Mouse (Mus musculus) midbrain, embryonic 14.5 days (tissue): ENCODE data around the gene Tenm3. TPM values are rescaled to one million over a fixed set of nuclear protein-coding genes. Genes with fewer than 3 reads are reported as not detected.

Experiments
- ATAC-seq: fragments of 200-750 bp; cut with Nextera tagmentation; 2 replicates; pipeline ENCODE4 v1.8.0; 2017; ENCODE audit warnings: moderate number of reproducible peaks, moderate library complexity; ENCODE audit not compliant: low FRiP score, low TSS enrichment
- DNase-seq: peaks from one replicate; pipeline ENCODE4 v3.0.0-alpha.2; 2015
- H3K27ac ChIP-seq: fragments of 300-500 bp; sonication (generic); replicated peaks from 2 replicates; pipeline ENCODE4 v1.5.1; 2014; ENCODE audit warnings: mild to moderate bottlenecking, low read depth, low read length, moderate library complexity
- H3K27me3 ChIP-seq: fragments of 300-500 bp; sonication (generic); 2 replicates; pipeline ENCODE4 v1.6.1; 2014; ENCODE audit warnings: low read length, control low read depth, mixed read lengths; ENCODE audit not compliant: control insufficient read depth, insufficient read depth
- H3K36me3 ChIP-seq: fragments of 300-500 bp; sonication (generic); 2 replicates; pipeline ENCODE4 v1.6.1; 2014; ENCODE audit warnings: low read length, control low read depth; ENCODE audit not compliant: control insufficient read depth, insufficient read depth
- H3K4me1 ChIP-seq: fragments of 300-500 bp; sonication (generic); 2 replicates; pipeline ENCODE4 v1.6.1; 2014; ENCODE audit warnings: mild to moderate bottlenecking, antibody characterized with exemption, low read length, control low read depth; ENCODE audit not compliant: control insufficient read depth, insufficient read depth
- H3K4me2 ChIP-seq: fragments of 300-500 bp; sonication (generic); 2 replicates; pipeline ENCODE4 v1.6.1; 2014; ENCODE audit warnings: mild to moderate bottlenecking, low read length, moderate library complexity
- H3K4me3 ChIP-seq: fragments of 300-500 bp; sonication (generic); replicated peaks from 2 replicates; pipeline ENCODE4 v1.5.1; 2014; ENCODE audit warnings: low read depth, low read length
- H3K9ac ChIP-seq: fragments of 300-500 bp; sonication (generic); replicated peaks from 2 replicates; pipeline ENCODE4 v1.6.1; 2014; ENCODE audit warnings: mild to moderate bottlenecking, low read length, moderate library complexity
- H3K9me3 ChIP-seq: fragments of 300-500 bp; sonication (generic); 2 replicates; pipeline ENCODE4 v1.6.1; 2016; ENCODE audit warnings: low read length, control low read depth, mixed read lengths; ENCODE audit not compliant: control insufficient read depth
- WGBS: fragments of 180-500 bp; shearing (Covaris S2); extraction: QIAGEN DNeasy Blood & Tissue Kit; methylation state at CpG from one replicate; pipeline ENCODE4 v1.1.7; 2014; 5-methylcytosine and 5-hydroxymethylcytosine counted together
- polyA plus RNA-seq: library from polyadenylated mRNA; unstranded; fragments of >200 nt; fragmentation: Nextera tagmentation; extraction: Ambion mirVana; gene quantifications from 2 replicates; pipeline ENCODE4 v1.2.1, GENCODE M21; 2014

Gene Tenm3
- polyA plus RNA-seq, 1 experiment from 2014 or later, result 61.6 TPM

- Histone ChIP-seq H3K27ac (no peak overlapping the region), H3K9me3 (no peaks in the 10 kb centered on the region), H3K36me3 (no peaks in the 10 kb centered on the region), H3K9ac (no peak overlapping the region), H3K27me3 (no peaks in the 10 kb centered on the region), H3K4me1 (no peaks in the 10 kb centered on the region), H3K4me3 (no peak overlapping the region), H3K4me2 (no peak overlapping the region)
- ATAC-seq (no peak), DNase-seq (no peak)
- WGBS, result 78% methylated on average over 21 of the region's 21 CpGs
Observed at GRCm38 (mm10) chr8:48728833-48729690, 114.7 kb downstream of the Tenm3 start.

DNA sequence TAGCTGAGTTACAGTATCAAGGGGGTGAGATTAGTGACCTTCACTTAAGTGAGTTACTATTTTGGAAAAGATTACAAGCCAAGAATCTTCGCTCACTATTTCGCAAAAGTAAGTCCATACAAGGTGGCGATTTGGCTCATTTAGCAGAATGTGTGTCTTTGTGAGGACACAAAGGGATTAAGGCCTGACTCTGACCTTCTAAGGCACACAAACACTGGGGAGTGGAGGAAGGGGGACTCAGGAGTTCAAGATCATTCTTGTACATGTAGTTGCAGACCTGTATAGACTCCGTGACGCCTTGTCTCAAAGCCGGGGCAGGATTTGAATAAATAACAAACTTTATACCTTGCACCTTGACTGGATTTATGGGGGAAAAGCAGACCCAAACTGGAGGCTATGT is 115.7 kb downstream of the Tenm3 start:
- Histone ChIP-seq H3K4me1 (no peaks in the 10 kb centered on the region), H3K4me3 (no peak overlapping the region), H3K27ac (no peak overlapping the region), H3K27me3 (no peaks in the 10 kb centered on the region), H3K9me3 (no peaks in the 10 kb centered on the region), H3K9ac (no peak overlapping the region), H3K36me3 (no peaks in the 10 kb centered on the region), H3K4me2 (no peak overlapping the region)
- WGBS, result 91% methylated on average over 6 of the region's 6 CpGs
- DNase-seq, result no peak
- no peak for ATAC-seq

GRCm38 (mm10) chr8:48722744-48723143 is 121.0 kb downstream of the Tenm3 start:
- DNase-seq (peak; percentile 47), ATAC-seq (peak; percentile 37; the same call in 1 of the 2 replicates)
- Histone ChIP-seq H3K27ac (0 out of 2 replicates have a peak overlapping the region, but pooled peaks have one; percentile 2), H3K4me2 (no peak overlapping the region), H3K4me3 (no peak overlapping the region), H3K4me1 (no peaks in the 10 kb centered on the region), H3K9ac (no peak overlapping the region), H3K27me3 (no peaks in the 10 kb centered on the region), H3K36me3 (no peaks in the 10 kb centered on the region), H3K9me3 (no peaks in the 10 kb centered on the region)
- 20% methylated on average over 14 of the region's 14 CpGs for WGBS

GRCm38 (mm10) chr8:48722318-48722717 is 121.4 kb downstream of the Tenm3 start:
- H3K27me3 ChIP-seq, result no peaks in the 10 kb centered on the region
- no peaks in the 10 kb centered on the region for H3K9me3 ChIP-seq
- no peak overlapping the region for H3K4me3 ChIP-seq
- WGBS, result 83% methylated on average over 7 of the region's 7 CpGs
- ATAC-seq (no peak), DNase-seq (peak; percentile 22)
- H3K36me3 ChIP-seq, result no peaks in the 10 kb centered on the region
- no peak overlapping the region for H3K9ac ChIP-seq
- H3K27ac ChIP-seq, result 0 out of 2 replicates have a peak overlapping the region, but pooled peaks have one; percentile 2
- no peak overlapping the region for H3K4me2 ChIP-seq
- no peaks in the 10 kb centered on the region for H3K4me1 ChIP-seq

DNA sequence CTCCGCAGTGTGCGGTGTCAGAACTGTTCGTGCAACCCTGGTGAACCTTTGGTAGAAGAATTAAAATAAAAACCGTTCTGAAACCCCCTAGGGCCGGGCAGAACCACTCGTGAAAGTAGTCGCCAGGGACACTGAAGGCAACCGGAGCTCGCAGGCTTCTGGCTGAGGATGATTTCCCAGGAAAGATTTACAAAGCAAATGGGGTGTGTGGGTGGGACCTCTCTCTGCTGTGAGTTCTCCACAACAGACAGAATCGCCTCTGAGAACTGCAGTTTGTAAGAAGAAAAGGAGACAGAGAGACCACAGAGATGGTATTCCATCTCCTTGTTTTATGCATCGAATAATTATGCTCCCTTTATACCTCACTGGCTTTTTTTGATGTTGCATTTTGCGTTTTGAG is 122.4 kb downstream of the Tenm3 start:
- ATAC-seq (no peak), DNase-seq (no peak)
- no peaks in the 10 kb centered on the region for H3K9me3 ChIP-seq
- no peaks in the 10 kb centered on the region for H3K36me3 ChIP-seq
- H3K27ac ChIP-seq, result no peak overlapping the region
- H3K9ac ChIP-seq, result no peak overlapping the region
- WGBS, result 94% methylated on average over 12 of the region's 12 CpGs
- H3K27me3 ChIP-seq, result no peaks in the 10 kb centered on the region
- no peak overlapping the region for H3K4me3 ChIP-seq
- no peak overlapping the region for H3K4me2 ChIP-seq
- no peaks in the 10 kb centered on the region for H3K4me1 ChIP-seq

- Histone ChIP-seq H3K4me1 (no peaks in the 10 kb centered on the region), H3K27me3 (no peaks in the 10 kb centered on the region), H3K4me3 (no peak overlapping the region), H3K4me2 (no peak overlapping the region), H3K27ac (no peak overlapping the region), H3K9me3 (no peaks in the 10 kb centered on the region), H3K36me3 (no peaks in the 10 kb centered on the region), H3K9ac (no peak overlapping the region)
- ATAC-seq (no peak), DNase-seq (peak; percentile 29)
- WGBS, result 60% methylated on average over 9 of the region's 9 CpGs
Observed at GRCm38 (mm10) chr8:48715616-48716015, 128.1 kb downstream of the Tenm3 start.

DNA sequence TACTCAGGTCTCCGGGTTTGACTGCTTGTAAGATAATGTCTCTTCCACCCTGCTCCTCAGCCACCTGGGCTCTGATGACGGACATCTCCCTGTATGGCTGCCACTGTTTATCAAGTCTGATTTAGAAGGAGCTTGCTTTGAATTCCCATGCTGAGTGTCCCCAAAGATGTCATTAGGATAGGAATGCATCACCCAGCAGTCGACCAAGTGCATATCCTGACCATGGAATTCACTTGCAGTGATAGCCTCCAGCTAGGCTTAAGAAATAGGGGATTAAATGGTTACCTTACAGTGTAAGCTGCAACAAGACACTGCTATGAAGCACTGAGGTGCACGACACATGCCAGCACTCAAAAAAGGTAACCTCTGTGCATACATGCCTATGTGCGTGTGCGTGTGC is 137.1 kb downstream of the Tenm3 start:
- no peak overlapping the region for H3K4me3 ChIP-seq
- H3K27ac ChIP-seq, result no peak overlapping the region
- H3K4me1 ChIP-seq, result no peaks in the 10 kb centered on the region
- H3K27me3 ChIP-seq, result no peaks in the 10 kb centered on the region
- H3K4me2 ChIP-seq, result no peak overlapping the region
- no peak overlapping the region for H3K9ac ChIP-seq
- peak; percentile 18 for DNase-seq
- no peak for ATAC-seq
- no peaks in the 10 kb centered on the region for H3K9me3 ChIP-seq
- WGBS, result 77% methylated on average over 6 of the region's 6 CpGs
- no peaks in the 10 kb centered on the region for H3K36me3 ChIP-seq

- no peaks in the 10 kb centered on the region for H3K9me3 ChIP-seq
- no peak overlapping the region for H3K27ac ChIP-seq
- H3K4me1 ChIP-seq, result no peaks in the 10 kb centered on the region
- ATAC-seq (no peak), DNase-seq (no peak)
- H3K9ac ChIP-seq, result no peak overlapping the region
- H3K27me3 ChIP-seq, result no peaks in the 10 kb centered on the region
- no peaks in the 10 kb centered on the region for H3K36me3 ChIP-seq
- no peak overlapping the region for H3K4me3 ChIP-seq
- no peak overlapping the region for H3K4me2 ChIP-seq
- 95% methylated on average over 10 of the region's 10 CpGs for whole genome bisulfite sequencing
Observed at GRCm38 (mm10) chr8:48704885-48705515, 138.8 kb downstream of the Tenm3 start.

- Histone ChIP-seq H3K36me3 (no peaks in the 10 kb centered on the region), H3K9ac (no peak overlapping the region), H3K27ac (no peak overlapping the region), H3K9me3 (no peaks in the 10 kb centered on the region), H3K4me1 (no peaks in the 10 kb centered on the region), H3K27me3 (no peaks in the 10 kb centered on the region), H3K4me3 (no peak overlapping the region), H3K4me2 (no peak overlapping the region)
- DNase-seq (no peak), ATAC-seq (no peak)
- WGBS, result 90% methylated on average over 6 of the region's 6 CpGs
Observed at GRCm38 (mm10) chr8:48704485-48704884, 139.3 kb downstream of the Tenm3 start.
